Mouse (Mus musculus): Measurements from ENCODE around the gene Ccdc124. TPM values are rescaled to one million over a fixed set of nuclear protein-coding genes. Genes with fewer than 3 reads are reported as not detected.

Gene Ccdc124
- total RNA-seq, 1 experiment = 82.3 TPM

DNA sequence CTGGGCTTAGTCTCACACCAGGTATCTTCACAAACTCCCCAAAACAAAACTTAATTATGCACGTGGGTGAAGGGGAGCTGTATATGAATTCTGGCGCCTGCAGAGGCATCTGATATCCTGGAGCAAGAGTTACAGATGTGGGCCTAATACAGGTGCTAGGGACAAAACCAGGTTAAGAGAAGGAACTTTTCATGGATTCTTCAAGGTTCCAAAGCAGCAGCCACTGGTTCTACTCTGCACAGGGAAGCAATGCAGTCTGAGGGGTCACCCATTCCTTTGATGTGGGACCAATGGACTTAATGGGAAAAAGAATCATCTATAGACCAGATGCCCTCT, 20.6 kb upstream of the Ccdc124 start:
- Histone ChIP-seq H3K27ac (ENCODE audit: insufficient read depth, low read depth, low read length, poor library complexity, severe bottlenecking) (no peak overlapping the region), H3K9ac (ENCODE audit: insufficient read depth, low read depth, low read length, poor library complexity, severe bottlenecking) (no peak overlapping the region), H3K36me3 (ENCODE audit: control insufficient read depth, insufficient read depth, low read length, poor library complexity, severe bottlenecking) (peaks cover 30% of the 10 kb centered on the region), H3K9me3 (ENCODE audit: control insufficient read depth, insufficient read depth, low read depth, low read length) (no peaks in the 10 kb centered on the region), H3K4me1 (ENCODE audit: control insufficient read depth in 2 of 2, insufficient read depth in 2 of 2, low read length in 2 of 2, poor library complexity in 1 of 2) (peaks cover 4 to 20% of the 10 kb centered on the region in 2 experiments; a peak in 3 of 4 replicates), H3K4me3 (ENCODE audit: insufficient read depth in 1 of 2, low read depth in 1 of 2, low read length in 2 of 2, poor library complexity in 1 of 2, severe bottlenecking in 1 of 2) (no peak overlapping the region)
- TF ChIP-seq ZNF384 (IDR thresholded peaks at IDR 0.05; ENCODE audit: low read depth, low read length) (no peak), ZC3H11A (IDR thresholded peaks at IDR 0.05; ENCODE audit: borderline replicate concordance, low read depth, low read length) (no peak), HCFC1 (IDR thresholded peaks at IDR 0.05; ENCODE audit: borderline replicate concordance, insufficient read depth, low read length) (no peak), CHD2 (IDR thresholded peaks at IDR 0.05; ENCODE audit: low read depth, low read length) (peak; percentile 78), MAFK (IDR thresholded peaks at IDR 0.05; ENCODE audit: insufficient read depth, low read depth, low read length) (no peak)
- in situ Hi-C loops (cut with MboI; ENCODE audit: low sequenced_read_pairs in 2 of 2, unreplicated experiment in 2 of 2) = no loop called here
- DNase-seq (ENCODE audit: low read depth, low spot score) = no peak

DNA sequence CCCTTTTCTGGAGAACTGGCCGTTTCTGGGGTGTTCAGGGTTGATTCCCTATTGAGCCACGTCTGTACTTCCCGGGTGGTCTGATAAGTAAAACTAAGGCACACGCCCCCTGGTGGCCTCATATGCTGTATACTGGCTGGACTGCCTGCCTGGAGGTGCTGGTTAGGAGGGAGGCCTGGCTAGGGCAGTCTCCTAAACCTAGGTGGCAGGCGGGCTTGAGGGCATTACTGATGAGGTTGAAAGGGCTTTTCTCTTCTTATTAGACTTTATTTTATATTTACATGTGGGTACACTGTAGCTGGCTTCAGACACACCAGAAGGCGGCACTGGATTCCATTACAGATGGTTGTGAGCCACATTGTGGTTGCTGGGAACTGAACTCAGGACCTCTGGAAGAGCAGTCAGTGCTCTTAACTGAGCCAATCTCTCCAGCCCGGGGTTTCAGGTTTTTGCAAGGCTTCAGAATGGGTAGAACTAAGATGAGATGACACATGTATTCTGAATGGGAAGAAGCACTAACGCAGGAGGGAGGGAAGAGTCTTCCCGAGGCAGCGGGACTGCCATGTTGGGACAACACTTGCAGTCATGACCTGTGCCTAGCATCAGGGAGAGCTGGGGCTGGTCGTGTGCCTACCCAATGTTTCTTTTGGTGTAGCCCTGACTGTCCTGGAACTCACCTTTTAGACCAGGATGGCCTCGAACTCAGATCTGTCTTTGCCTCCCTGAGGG, 20.1 kb upstream of the Ccdc124 start:
- TF ChIP-seq MAFK (IDR thresholded peaks at IDR 0.05; ENCODE audit: insufficient read depth, low read depth, low read length) = no peak
- TF ChIP-seq CHD2 (IDR thresholded peaks at IDR 0.05; ENCODE audit: low read depth, low read length) = no peak; the same call in 1 of the 2 replicates
- TF ChIP-seq ZC3H11A (IDR thresholded peaks at IDR 0.05; ENCODE audit: borderline replicate concordance, low read depth, low read length) = no peak
- TF ChIP-seq ZNF384 (IDR thresholded peaks at IDR 0.05; ENCODE audit: low read depth, low read length) = no peak
- TF ChIP-seq HCFC1 (IDR thresholded peaks at IDR 0.05; ENCODE audit: borderline replicate concordance, insufficient read depth, low read length) = no peak; the same call in none of the 2 replicates
- H3K4me1 ChIP-seq (ENCODE audit: control insufficient read depth in 2 of 2, insufficient read depth in 2 of 2, low read length in 2 of 2, poor library complexity in 1 of 2) = peaks cover 4 to 22% of the 10 kb centered on the region in 2 experiments; a peak in 3 of 4 replicates
- no peak overlapping the region for H3K4me3 ChIP-seq (ENCODE audit: insufficient read depth in 1 of 2, low read depth in 1 of 2, low read length in 2 of 2, poor library complexity in 1 of 2, severe bottlenecking in 1 of 2)
- in situ Hi-C loops (cut with MboI; ENCODE audit: low sequenced_read_pairs in 2 of 2, unreplicated experiment in 2 of 2) = no loop called here
- H3K9me3 ChIP-seq (ENCODE audit: control insufficient read depth, insufficient read depth, low read depth, low read length) = no peaks in the 10 kb centered on the region
- H3K27ac ChIP-seq (ENCODE audit: insufficient read depth, low read depth, low read length, poor library complexity, severe bottlenecking) = no peak overlapping the region
- no peak overlapping the region for H3K9ac ChIP-seq (ENCODE audit: insufficient read depth, low read depth, low read length, poor library complexity, severe bottlenecking)
- peaks cover 30% of the 10 kb centered on the region for H3K36me3 ChIP-seq (ENCODE audit: control insufficient read depth, insufficient read depth, low read length, poor library complexity, severe bottlenecking)
- DNase-seq (ENCODE audit: low read depth, low spot score) = peak; percentile 91

DNA sequence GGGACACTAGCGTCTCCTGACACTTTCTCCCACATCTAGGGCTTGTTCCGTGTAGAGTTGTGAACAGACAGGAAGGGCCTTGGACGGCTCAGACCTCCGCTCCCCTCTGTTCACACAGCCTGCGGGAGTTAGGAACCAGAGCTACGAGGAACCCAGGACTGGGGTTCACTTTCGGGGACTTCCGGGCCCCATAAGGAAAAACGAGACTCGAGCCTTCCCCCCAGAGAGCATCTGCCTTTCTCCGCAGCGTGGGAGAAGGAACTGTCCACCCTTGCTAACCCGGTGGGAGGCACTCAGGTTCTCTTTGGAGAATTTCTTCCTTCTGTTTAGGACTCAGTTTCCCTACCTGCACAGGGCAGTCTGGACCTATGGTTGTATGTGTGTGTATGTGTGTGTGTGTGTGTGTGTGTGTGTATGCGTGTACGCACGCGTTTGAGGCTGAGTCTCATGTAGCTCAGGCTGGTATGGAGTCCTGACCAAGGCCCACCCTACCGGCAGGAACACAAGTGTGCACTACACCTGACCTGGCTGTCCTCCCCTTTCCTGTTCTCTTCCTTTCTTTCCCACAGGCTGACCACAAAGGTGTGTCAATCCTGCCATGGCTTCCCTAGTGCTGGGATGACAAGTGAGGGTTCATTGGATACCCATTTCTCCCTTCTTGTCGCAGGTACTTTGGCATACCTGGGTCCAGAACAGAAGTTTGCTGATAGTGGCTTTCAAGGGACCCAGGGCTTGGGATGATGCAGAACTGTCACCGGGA, 19.3 kb upstream of the Ccdc124 start:
- Histone ChIP-seq H3K9me3 (ENCODE audit: control insufficient read depth, insufficient read depth, low read depth, low read length) (no peaks in the 10 kb centered on the region), H3K36me3 (ENCODE audit: control insufficient read depth, insufficient read depth, low read length, poor library complexity, severe bottlenecking) (peaks cover 30% of the 10 kb centered on the region), H3K27ac (ENCODE audit: insufficient read depth, low read depth, low read length, poor library complexity, severe bottlenecking) (no peak overlapping the region), H3K4me1 (ENCODE audit: control insufficient read depth in 2 of 2, insufficient read depth in 2 of 2, low read length in 2 of 2, poor library complexity in 1 of 2) (peaks cover 4 to 21% of the 10 kb centered on the region in 2 experiments; a peak in 3 of 4 replicates), H3K4me3 (ENCODE audit: insufficient read depth in 1 of 2, low read depth in 1 of 2, low read length in 2 of 2, poor library complexity in 1 of 2, severe bottlenecking in 1 of 2) (peak overlapping the region in 1 of 2 experiments; percentile 66; a peak in 2 of 4 replicates), H3K9ac (ENCODE audit: insufficient read depth, low read depth, low read length, poor library complexity, severe bottlenecking) (0 out of 2 replicates have a peak overlapping the region, but pooled peaks have one; percentile 56)
- TF ChIP-seq ZNF384 (IDR thresholded peaks at IDR 0.05; ENCODE audit: low read depth, low read length) = no peak
- no peak for TF ChIP-seq MAFK (IDR thresholded peaks at IDR 0.05; ENCODE audit: insufficient read depth, low read depth, low read length)
- no peak for TF ChIP-seq ZC3H11A (IDR thresholded peaks at IDR 0.05; ENCODE audit: borderline replicate concordance, low read depth, low read length)
- TF ChIP-seq CHD2 (IDR thresholded peaks at IDR 0.05; ENCODE audit: low read depth, low read length) = no peak
- no peak for TF ChIP-seq HCFC1 (IDR thresholded peaks at IDR 0.05; ENCODE audit: borderline replicate concordance, insufficient read depth, low read length)
- no peak for DNase-seq (ENCODE audit: low read depth, low spot score)
- in situ Hi-C loops (cut with MboI; ENCODE audit: low sequenced_read_pairs in 2 of 2, unreplicated experiment in 2 of 2) = no loop called here

DNA sequence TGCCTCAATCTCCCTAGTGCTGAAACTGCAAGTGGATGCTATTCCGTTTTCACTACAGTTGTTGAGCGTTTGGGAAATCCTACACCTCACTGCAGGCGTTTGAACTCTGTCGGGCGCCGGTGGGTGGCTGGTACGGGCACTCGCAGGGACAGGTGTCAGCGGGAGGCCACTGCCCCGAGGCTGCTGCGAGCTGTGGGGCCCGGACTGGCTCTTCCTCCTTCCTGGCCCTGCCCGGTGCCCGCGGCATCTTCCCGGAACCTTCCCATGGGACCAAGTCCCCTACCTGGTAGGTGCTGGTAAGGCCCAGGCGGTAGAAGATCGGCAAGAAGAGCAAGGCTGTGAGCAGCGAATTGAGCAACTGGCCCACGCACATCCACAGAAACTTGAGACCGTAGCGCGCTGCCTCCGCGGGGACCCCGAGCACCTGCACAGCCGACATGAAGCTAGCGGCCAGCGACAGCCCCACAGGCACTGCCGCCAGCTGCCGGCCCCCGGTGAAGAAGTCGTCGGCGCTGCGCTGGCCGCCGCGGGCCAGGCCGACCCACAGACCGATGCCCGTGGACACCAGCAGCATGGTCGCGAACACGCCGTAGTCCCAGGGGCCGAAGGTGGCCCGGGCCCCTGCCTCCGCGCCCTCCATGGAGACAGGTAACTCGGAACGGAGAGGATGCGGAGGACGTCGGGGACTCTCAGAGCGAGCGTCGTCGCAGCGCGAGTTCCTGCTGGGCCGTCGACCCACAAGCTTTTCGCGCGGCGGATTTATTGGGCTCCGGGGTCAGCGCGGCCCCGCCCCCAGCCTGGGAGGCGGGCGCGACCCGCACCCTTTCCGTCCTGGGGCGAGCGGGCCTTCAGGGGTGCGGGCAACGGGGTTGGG, 18.5 kb upstream of the Ccdc124 start, which contains the start of gene Slc5a5:
TSS of gene Slc5a5 (minus strand) at position 736 of the 874 bp plus-strand sequence.
- Histone ChIP-seq H3K4me1 (ENCODE audit: control insufficient read depth in 2 of 2, insufficient read depth in 2 of 2, low read length in 2 of 2, poor library complexity in 1 of 2) (peaks cover 4 to 23% of the 10 kb centered on the region in 2 experiments; a peak in 3 of 4 replicates), H3K9me3 (ENCODE audit: control insufficient read depth, insufficient read depth, low read depth, low read length) (no peaks in the 10 kb centered on the region), H3K9ac (ENCODE audit: insufficient read depth, low read depth, low read length, poor library complexity, severe bottlenecking) (peak within 1 kb of the TSS; percentile 56), H3K27ac (ENCODE audit: insufficient read depth, low read depth, low read length, poor library complexity, severe bottlenecking) (no peak within 1 kb of the TSS), H3K4me3 (ENCODE audit: insufficient read depth in 1 of 2, low read depth in 1 of 2, low read length in 2 of 2, poor library complexity in 1 of 2, severe bottlenecking in 1 of 2) (peak within 1 kb of the TSS; percentile 59 to 66), H3K36me3 (ENCODE audit: control insufficient read depth, insufficient read depth, low read length, poor library complexity, severe bottlenecking) (peaks cover 30% of the 10 kb centered on the region)
- no peak for TF ChIP-seq MAFK (IDR thresholded peaks at IDR 0.05; ENCODE audit: insufficient read depth, low read depth, low read length)
- TF ChIP-seq ZC3H11A (IDR thresholded peaks at IDR 0.05; ENCODE audit: borderline replicate concordance, low read depth, low read length) = no peak
- no peak for TF ChIP-seq CHD2 (IDR thresholded peaks at IDR 0.05; ENCODE audit: low read depth, low read length)
- no peak for TF ChIP-seq HCFC1 (IDR thresholded peaks at IDR 0.05; ENCODE audit: borderline replicate concordance, insufficient read depth, low read length)
- no peak for DNase-seq (ENCODE audit: low read depth, low spot score)
- in situ Hi-C loops (cut with MboI; ENCODE audit: low sequenced_read_pairs in 2 of 2, unreplicated experiment in 2 of 2) = no loop called here
